Mouse (Mus musculus): ENCODE measurements around the gene Aoah. TPM values are rescaled to one million over a fixed set of nuclear protein-coding genes. Genes with fewer than 3 reads are reported as not detected.

The Aoah gene
- polyA plus RNA-seq (2015; fragmentation: Nextera tagmentation; extraction: Ambion mirVana): 0.28 and 0.68 TPM in 2 replicates

- no peak within 1 kb of the TSS for H3K27ac ChIP-seq (replicated peaks)
- no peak for ATAC-seq (ENCODE audit: extremely low read depth, insufficient number of reproducible peaks, low FRiP score, low TSS enrichment)
- no peaks in the 10 kb centered on the region for H3K36me3 ChIP-seq
- H3K9me3 ChIP-seq: no peaks in the 10 kb centered on the region
- H3K4me1 ChIP-seq: no peaks in the 10 kb centered on the region
- H3K4me2 ChIP-seq: no peak within 1 kb of the TSS
- 60% methylated on average over 4 of the region's 4 CpGs for WGBS
- no peaks in the 10 kb centered on the region for H3K27me3 ChIP-seq (replicated peaks)
- H3K4me3 ChIP-seq: no peak within 1 kb of the TSS
- no peak within 1 kb of the TSS for H3K9ac ChIP-seq
Observed at GRCm38 (mm10) chr13:20793901-20794300, at the start of gene Aoah. Gene Aoah, plus strand, starts transcription at chr13:20794113.

GRCm38 (mm10) chr13:20754843-20755242, 39.1 kb upstream of the Aoah start:
- WGBS: 48% methylated on average over 1 of the region's 1 CpGs

GRCm38 (mm10) chr13:20783648-20784047, 10.3 kb upstream of the Aoah start:
- Histone ChIP-seq H3K9me3 (no peaks in the 10 kb centered on the region), H3K27me3 (replicated peaks) (no peaks in the 10 kb centered on the region), H3K27ac (replicated peaks) (no peak overlapping the region), H3K4me3 (no peak overlapping the region), H3K36me3 (no peaks in the 10 kb centered on the region), H3K9ac (no peak overlapping the region), H3K4me2 (no peak overlapping the region), H3K4me1 (no peaks in the 10 kb centered on the region)
- 68% methylated on average over 5 of the region's 5 CpGs for WGBS
- no peak for ATAC-seq (ENCODE audit: extremely low read depth, insufficient number of reproducible peaks, low FRiP score, low TSS enrichment)

More at GRCm38 (mm10) chr13:20754843-20755242, 39.1 kb upstream of the Aoah start:
- Histone ChIP-seq H3K9ac (no peak overlapping the region), H3K36me3 (no peaks in the 10 kb centered on the region), H3K9me3 (no peaks in the 10 kb centered on the region), H3K27me3 (replicated peaks) (no peaks in the 10 kb centered on the region), H3K27ac (replicated peaks) (no peak overlapping the region), H3K4me2 (no peak overlapping the region), H3K4me3 (no peak overlapping the region), H3K4me1 (no peaks in the 10 kb centered on the region)
- no peak for ATAC-seq (ENCODE audit: extremely low read depth, insufficient number of reproducible peaks, low FRiP score, low TSS enrichment)

GRCm38 (mm10) chr13:20784060-20784459, 9.9 kb upstream of the Aoah start:
- Histone ChIP-seq H3K4me3 (no peak overlapping the region), H3K4me1 (no peaks in the 10 kb centered on the region), H3K27me3 (replicated peaks) (no peaks in the 10 kb centered on the region), H3K36me3 (no peaks in the 10 kb centered on the region), H3K9ac (no peak overlapping the region), H3K4me2 (no peak overlapping the region), H3K9me3 (no peaks in the 10 kb centered on the region), H3K27ac (replicated peaks) (no peak overlapping the region)
- no peak for ATAC-seq (ENCODE audit: extremely low read depth, insufficient number of reproducible peaks, low FRiP score, low TSS enrichment)
- WGBS: 84% methylated on average over 6 of the region's 6 CpGs

- no peak for ATAC-seq (ENCODE audit: extremely low read depth, insufficient number of reproducible peaks, low FRiP score, low TSS enrichment)
- no peaks in the 10 kb centered on the region for H3K36me3 ChIP-seq
- no peak overlapping the region for H3K4me2 ChIP-seq
- H3K9me3 ChIP-seq: no peaks in the 10 kb centered on the region
- 73% methylated on average over 7 of the region's 7 CpGs for WGBS
- H3K4me3 ChIP-seq: no peak overlapping the region
- no peaks in the 10 kb centered on the region for H3K4me1 ChIP-seq
- H3K9ac ChIP-seq: no peak overlapping the region
- no peaks in the 10 kb centered on the region for H3K27me3 ChIP-seq (replicated peaks)
- no peak overlapping the region for H3K27ac ChIP-seq (replicated peaks)
Observed at GRCm38 (mm10) chr13:20785960-20786359, 8.0 kb upstream of the Aoah start.

- H3K9me3 ChIP-seq: no peaks in the 10 kb centered on the region
- no peaks in the 10 kb centered on the region for H3K27me3 ChIP-seq (replicated peaks)
- no peak overlapping the region for H3K9ac ChIP-seq
- no peak overlapping the region for H3K27ac ChIP-seq (replicated peaks)
- no peak overlapping the region for H3K4me3 ChIP-seq
- 74% methylated on average over 1 of the region's 1 CpGs for WGBS
- no peak for ATAC-seq (ENCODE audit: extremely low read depth, insufficient number of reproducible peaks, low FRiP score, low TSS enrichment)
- no peak overlapping the region for H3K4me2 ChIP-seq
- no peaks in the 10 kb centered on the region for H3K36me3 ChIP-seq
- H3K4me1 ChIP-seq: no peaks in the 10 kb centered on the region
Observed at GRCm38 (mm10) chr13:20786825-20787245, 7.1 kb upstream of the Aoah start.

- H3K4me3 ChIP-seq: no peak overlapping the region
- no peaks in the 10 kb centered on the region for H3K4me1 ChIP-seq
- no peak overlapping the region for H3K27ac ChIP-seq (replicated peaks)
- whole genome bisulfite sequencing: 82% methylated on average over 4 of the region's 4 CpGs
- no peak overlapping the region for H3K4me2 ChIP-seq
- H3K36me3 ChIP-seq: no peaks in the 10 kb centered on the region
- H3K9ac ChIP-seq: no peak overlapping the region
- ATAC-seq (ENCODE audit: extremely low read depth, insufficient number of reproducible peaks, low FRiP score, low TSS enrichment): no peak
- no peaks in the 10 kb centered on the region for H3K9me3 ChIP-seq
- H3K27me3 ChIP-seq (replicated peaks): no peaks in the 10 kb centered on the region
Observed at GRCm38 (mm10) chr13:20787952-20788351, 6.0 kb upstream of the Aoah start.

- no peaks in the 10 kb centered on the region for H3K36me3 ChIP-seq
- no peak overlapping the region for H3K4me2 ChIP-seq
- no peak overlapping the region for H3K9ac ChIP-seq
- H3K27ac ChIP-seq (replicated peaks): no peak overlapping the region
- ATAC-seq (ENCODE audit: extremely low read depth, insufficient number of reproducible peaks, low FRiP score, low TSS enrichment): no peak
- H3K27me3 ChIP-seq (replicated peaks): no peaks in the 10 kb centered on the region
- WGBS: 76% methylated on average over 3 of the region's 3 CpGs
- H3K4me1 ChIP-seq: no peaks in the 10 kb centered on the region
- H3K4me3 ChIP-seq: no peak overlapping the region
- H3K9me3 ChIP-seq: no peaks in the 10 kb centered on the region
Observed at GRCm38 (mm10) chr13:20796651-20797050, 2.7 kb downstream of the Aoah start.

- no peaks in the 10 kb centered on the region for H3K36me3 ChIP-seq
- 34% methylated on average over 2 of the region's 2 CpGs for WGBS
- H3K4me2 ChIP-seq: no peak overlapping the region
- no peaks in the 10 kb centered on the region for H3K27me3 ChIP-seq (replicated peaks)
- H3K4me3 ChIP-seq: no peak overlapping the region
- ATAC-seq (ENCODE audit: extremely low read depth, insufficient number of reproducible peaks, low FRiP score, low TSS enrichment): no peak
- H3K4me1 ChIP-seq: no peaks in the 10 kb centered on the region
- H3K9me3 ChIP-seq: no peaks in the 10 kb centered on the region
- H3K9ac ChIP-seq: no peak overlapping the region
- no peak overlapping the region for H3K27ac ChIP-seq (replicated peaks)
Observed at GRCm38 (mm10) chr13:20798536-20798935, 4.6 kb downstream of the Aoah start.

GRCm38 (mm10) chr13:20799772-20800171, 5.9 kb downstream of the Aoah start:
- Histone ChIP-seq H3K27me3 (replicated peaks) (no peaks in the 10 kb centered on the region), H3K36me3 (no peaks in the 10 kb centered on the region), H3K9ac (no peak overlapping the region), H3K4me1 (no peaks in the 10 kb centered on the region), H3K9me3 (no peaks in the 10 kb centered on the region), H3K4me2 (no peak overlapping the region), H3K27ac (replicated peaks) (no peak overlapping the region), H3K4me3 (no peak overlapping the region)
- WGBS: 63% methylated on average over 3 of the region's 3 CpGs
- no peak for ATAC-seq (ENCODE audit: extremely low read depth, insufficient number of reproducible peaks, low FRiP score, low TSS enrichment)

- Histone ChIP-seq H3K4me2 (no peak overlapping the region), H3K9ac (no peak overlapping the region), H3K27me3 (replicated peaks) (no peaks in the 10 kb centered on the region), H3K9me3 (no peaks in the 10 kb centered on the region), H3K27ac (replicated peaks) (no peak overlapping the region), H3K4me3 (no peak overlapping the region), H3K4me1 (no peaks in the 10 kb centered on the region), H3K36me3 (no peaks in the 10 kb centered on the region)
- ATAC-seq (ENCODE audit: extremely low read depth, insufficient number of reproducible peaks, low FRiP score, low TSS enrichment): no peak
- 52% methylated on average over 3 of the region's 3 CpGs for WGBS
Observed at GRCm38 (mm10) chr13:20800569-20800968, 6.7 kb downstream of the Aoah start.

- Histone ChIP-seq H3K4me3 (no peak overlapping the region), H3K27me3 (replicated peaks) (no peaks in the 10 kb centered on the region), H3K36me3 (no peaks in the 10 kb centered on the region), H3K27ac (replicated peaks) (no peak overlapping the region), H3K9me3 (no peaks in the 10 kb centered on the region), H3K9ac (no peak overlapping the region), H3K4me2 (no peak overlapping the region), H3K4me1 (no peaks in the 10 kb centered on the region)
- no peak for ATAC-seq (ENCODE audit: extremely low read depth, insufficient number of reproducible peaks, low FRiP score, low TSS enrichment)
- WGBS: 54% methylated on average over 3 of the region's 3 CpGs
Observed at GRCm38 (mm10) chr13:20811782-20812406, 18.0 kb downstream of the Aoah start.
